Mouse (Mus musculus) adrenal gland, adult 8-10 months (tissue): ENCODE results near the gene Hist1h3a. TPM values are rescaled to one million over a fixed set of nuclear protein-coding genes. Genes with fewer than 3 reads are reported as not detected.
"Not testable (repeated sequence)": the region's sequence is repeated elsewhere in the genome, so short reads cannot be mapped to it uniquely, and the experiment has no call there.

Experiments
- DNase-seq: peaks from one replicate; pipeline ENCODE4 v3.0.0; 2022
- total RNA-seq, 4 experiments: library from RNA; stranded (reverse); gene quantifications; 2 replicates each; pipeline ENCODE4 v1.2.4; 2022

Hist1h3a gene
- total RNA-seq, 4 experiments from 2014 or later = 28.7 to 37.4 (median 36.4) TPM

DNA sequence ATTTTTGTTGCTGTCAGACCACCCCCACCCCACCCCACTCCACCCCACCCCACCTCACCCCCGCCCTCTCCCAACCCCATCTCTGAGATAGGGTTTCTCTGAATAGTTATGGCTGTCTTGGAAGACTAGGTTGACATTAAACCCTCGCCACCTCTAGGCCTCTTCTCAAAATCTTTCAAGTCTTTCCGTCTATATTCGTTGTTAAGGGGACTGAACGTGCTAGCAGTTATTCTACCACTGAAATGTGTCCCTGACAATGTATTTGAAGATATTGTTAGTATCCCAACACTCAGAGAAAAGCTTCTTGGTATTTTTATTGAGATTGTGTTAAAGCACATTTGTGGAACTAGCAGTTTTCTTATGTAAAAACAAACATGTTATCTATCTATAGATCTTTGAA, 21.3 kb downstream of the Hist1h3a start:
- DNase-seq = no peak

DNA sequence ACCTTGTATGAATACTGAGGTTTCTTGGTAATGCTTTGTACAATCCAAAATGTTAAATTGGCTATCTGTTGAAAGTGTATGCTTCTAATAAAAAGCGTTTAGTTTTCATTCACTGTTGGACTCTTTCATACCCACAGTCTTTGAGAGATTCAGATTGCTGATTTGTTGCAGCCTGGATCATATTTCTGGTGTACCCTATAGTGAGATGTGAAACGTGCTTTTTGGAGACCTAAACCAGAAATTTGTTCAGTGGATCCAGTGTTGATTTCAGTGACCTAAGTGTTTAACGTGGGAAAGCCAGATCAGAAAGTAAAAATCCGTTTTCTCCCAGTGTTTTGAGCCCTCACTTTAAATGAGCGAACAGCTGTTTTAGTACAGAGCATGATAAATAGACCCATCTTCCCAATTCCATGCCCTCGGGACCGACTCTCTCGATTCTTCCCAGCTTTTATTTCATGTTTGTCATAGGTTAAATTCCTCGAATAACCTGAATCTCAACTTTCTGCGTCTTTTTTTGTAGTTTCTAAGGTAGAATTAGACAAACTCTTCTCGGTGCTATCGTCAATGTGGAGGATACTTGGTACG, 21.8 kb downstream of the Hist1h3a start:
- no peak for DNase-seq

GRCm38 (mm10) chr13:23739922-23740252, 22.3 kb downstream of the Hist1h3a start:
- no peak for DNase-seq

GRCm38 (mm10) chr13:23739069-23739921, 22.9 kb downstream of the Hist1h3a start:
- peak; percentile 96 for DNase-seq

GRCm38 (mm10) chr13:23738677-23739068, 23.5 kb downstream of the Hist1h3a start, which contains the start of gene Hist1h1c:
Hist1h1c (plus strand) TSS chr13:23738808.
- DNase-seq = peak; percentile 89

GRCm38 (mm10) chr13:23738041-23738440, 24.1 kb downstream of the Hist1h3a start:
- no peak for DNase-seq

GRCm38 (mm10) chr13:23737091-23737490, 25.1 kb downstream of the Hist1h3a start:
- no peak for DNase-seq

GRCm38 (mm10) chr13:23732156-23732804, 29.9 kb downstream of the Hist1h3a start:
- no peak for DNase-seq

- DNase-seq = no peak
Observed at GRCm38 (mm10) chr13:23730479-23730878, 31.7 kb downstream of the Hist1h3a start.

DNA sequence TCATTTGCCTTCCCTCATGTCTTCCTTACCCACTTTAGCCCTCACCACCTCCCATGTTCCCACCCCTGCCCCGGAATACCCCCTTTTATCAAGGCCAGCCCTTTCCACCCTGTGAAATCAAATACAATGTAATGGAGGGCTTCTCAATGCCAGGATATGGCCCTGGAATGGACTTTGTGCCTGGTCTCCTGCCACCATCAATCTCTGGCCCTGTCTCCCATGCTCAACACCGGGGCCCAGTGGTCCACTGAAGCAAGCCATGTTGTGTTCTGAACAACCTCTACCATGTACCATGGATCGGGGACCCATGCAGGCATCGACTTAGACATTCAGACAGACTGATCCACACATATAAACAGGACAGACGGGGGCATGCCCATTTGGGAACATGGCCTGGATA, 32.5 kb downstream of the Hist1h3a start:
- DNase-seq = no peak

DNA sequence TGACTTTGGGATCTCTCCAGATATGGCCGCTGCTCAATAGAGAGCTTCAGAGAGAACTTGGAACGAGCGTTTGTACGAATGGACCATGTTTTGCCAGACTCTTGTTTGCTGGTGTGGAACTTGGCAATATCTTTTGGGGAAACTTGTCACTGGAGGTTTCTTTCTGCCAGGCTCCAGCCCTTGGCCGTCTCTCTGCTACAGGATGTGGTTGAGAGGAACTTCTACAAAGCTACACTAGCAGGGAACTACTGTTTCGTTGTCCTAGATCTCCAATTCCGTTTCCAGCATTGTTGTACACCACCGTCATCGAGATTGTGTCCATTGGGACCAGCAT, 33.0 kb downstream of the Hist1h3a start:
- no peak for DNase-seq

- no peak for DNase-seq
Observed at GRCm38 (mm10) chr13:23728472-23729191, 33.6 kb downstream of the Hist1h3a start.

GRCm38 (mm10) chr13:23725213-23725612, 37.0 kb downstream of the Hist1h3a start:
- no peak for DNase-seq

DNA sequence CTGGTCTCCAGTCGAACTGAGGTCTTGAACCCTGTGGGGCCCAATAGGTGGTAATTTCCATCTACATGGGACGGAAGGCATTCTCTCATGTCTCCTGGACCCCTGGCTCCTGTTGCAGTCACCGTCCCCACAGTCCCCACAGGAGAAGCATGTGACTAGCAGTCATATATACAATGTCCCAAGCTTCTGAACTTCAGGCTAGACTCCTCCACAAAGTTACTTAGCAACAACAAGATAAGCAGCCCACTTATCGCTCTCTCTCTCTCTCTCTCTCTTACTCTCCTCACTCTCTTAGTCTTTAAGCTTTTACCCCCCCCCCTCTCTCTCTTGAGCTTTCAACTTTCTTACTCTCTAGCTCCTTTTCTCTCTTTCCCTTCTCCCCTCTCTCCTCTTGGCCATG, 37.9 kb downstream of the Hist1h3a start:
- no peak for DNase-seq

DNA sequence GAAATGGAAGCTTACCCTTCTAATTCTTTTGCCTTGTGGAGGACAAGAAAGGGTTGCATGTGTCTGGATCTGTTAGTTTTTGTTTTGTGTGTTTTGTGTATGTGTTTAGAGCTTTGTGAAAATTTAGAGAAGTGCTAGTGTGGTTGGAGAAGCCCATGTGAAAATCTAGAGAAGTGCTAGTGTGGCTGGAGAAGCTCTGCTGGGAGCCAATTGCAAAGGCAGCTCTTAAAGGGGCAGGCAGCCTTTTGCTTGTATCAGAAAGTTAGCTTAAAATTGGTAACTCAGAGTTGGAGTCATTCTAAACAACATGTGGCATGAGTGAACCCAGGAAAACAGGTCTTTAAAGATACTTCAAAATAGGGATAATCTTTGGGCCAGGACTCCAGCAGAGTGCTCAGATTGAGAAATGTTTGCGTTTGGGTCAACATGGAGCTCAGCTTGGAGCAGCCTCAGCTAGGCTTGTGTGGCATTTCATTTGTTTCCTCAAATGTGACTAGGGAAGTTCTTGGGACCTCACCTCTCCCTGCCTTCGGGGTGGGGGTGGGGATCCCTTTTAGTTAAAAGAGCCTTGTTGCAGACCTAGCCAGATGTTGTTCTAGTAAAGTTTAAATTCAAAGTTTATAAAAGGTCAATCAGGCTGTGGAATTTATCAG, 44.5 kb downstream of the Hist1h3a start:
- DNase-seq = not testable (repeated sequence)

GRCm38 (mm10) chr13:23717176-23717575, 45.0 kb downstream of the Hist1h3a start:
- no peak for DNase-seq

- DNase-seq = no peak
Observed at GRCm38 (mm10) chr13:23716261-23717042, 45.7 kb downstream of the Hist1h3a start.
